Mouse (Mus musculus): ENCODE results near the gene Lipc. TPM values are rescaled to one million over a fixed set of nuclear protein-coding genes. Genes with fewer than 3 reads are reported as not detected.

Gene Lipc
- total and polyA plus RNA-seq, 2 experiments from 2014 or later: not detected

GRCm38 (mm10) chr9:70962781-70963455, 10.9 kb upstream of the Lipc start:
- 78% methylated on average over 2 of the region's 2 CpGs for WGBS
- no peak for DNase-seq (ENCODE audit: low spot score)
- peak overlapping the region; percentile 55; the same call in 1 of the 2 replicates for H3K27ac ChIP-seq (ENCODE audit: low read depth, low read length)
- no peaks in the 10 kb centered on the region for H3K36me3 ChIP-seq (ENCODE audit: insufficient read depth, low read length)
- no peak overlapping the region for H3K4me3 ChIP-seq (ENCODE audit: low read depth, low read length)
- no peaks in the 10 kb centered on the region for H3K27me3 ChIP-seq (ENCODE audit: insufficient read depth, low read length)
- peak; percentile 31; the same call in 1 of the 2 replicates for TF ChIP-seq CTCF (IDR thresholded peaks at IDR 0.05)
- ATAC-seq (ENCODE audit: low FRiP score): no peak
- no peak overlapping the region for H3K4me2 ChIP-seq (ENCODE audit: low read depth, low read length, poor library complexity, severe bottlenecking)
- no peak overlapping the region; the same call in 1 of the 2 replicates for H3K9ac ChIP-seq (replicated peaks; ENCODE audit: low read length, poor library complexity, severe bottlenecking)
- no peaks in the 10 kb centered on the region for H3K4me1 ChIP-seq (ENCODE audit: insufficient read depth, low read length)
- H3K9me3 ChIP-seq (ENCODE audit: low read length): no peaks in the 10 kb centered on the region

- Histone ChIP-seq H3K4me1 (ENCODE audit: insufficient read depth, low read length) (no peaks in the 10 kb centered on the region), H3K9me3 (ENCODE audit: low read length) (no peaks in the 10 kb centered on the region), H3K27me3 (ENCODE audit: insufficient read depth, low read length) (no peaks in the 10 kb centered on the region), H3K27ac (ENCODE audit: low read depth, low read length) (no peak overlapping the region), H3K4me3 (ENCODE audit: low read depth, low read length) (no peak overlapping the region), H3K9ac (replicated peaks; ENCODE audit: low read length, poor library complexity, severe bottlenecking) (no peak overlapping the region), H3K36me3 (ENCODE audit: insufficient read depth, low read length) (no peaks in the 10 kb centered on the region), H3K4me2 (ENCODE audit: low read depth, low read length, poor library complexity, severe bottlenecking) (no peak overlapping the region)
- no peak for TF ChIP-seq CTCF (IDR thresholded peaks at IDR 0.05)
- ATAC-seq (ENCODE audit: low FRiP score) (no peak), DNase-seq (ENCODE audit: low spot score) (no peak)
- 89% methylated on average over 5 of the region's 5 CpGs for WGBS
These were observed 8.3 kb upstream of the Lipc start for GRCm38 (mm10) chr9:70960301-70960700.

GRCm38 (mm10) chr9:70959866-70960265, 7.8 kb upstream of the Lipc start:
- TF ChIP-seq CTCF (IDR thresholded peaks at IDR 0.05): no peak
- 83% methylated on average over 5 of the region's 5 CpGs for WGBS
- no peaks in the 10 kb centered on the region for H3K27me3 ChIP-seq (ENCODE audit: insufficient read depth, low read length)
- H3K4me2 ChIP-seq (ENCODE audit: low read depth, low read length, poor library complexity, severe bottlenecking): no peak overlapping the region
- no peaks in the 10 kb centered on the region for H3K36me3 ChIP-seq (ENCODE audit: insufficient read depth, low read length)
- H3K9me3 ChIP-seq (ENCODE audit: low read length): no peaks in the 10 kb centered on the region
- no peak overlapping the region for H3K4me3 ChIP-seq (ENCODE audit: low read depth, low read length)
- DNase-seq (ENCODE audit: low spot score): peak; percentile 80
- H3K9ac ChIP-seq (replicated peaks; ENCODE audit: low read length, poor library complexity, severe bottlenecking): no peak overlapping the region
- H3K27ac ChIP-seq (ENCODE audit: low read depth, low read length): no peak overlapping the region
- ATAC-seq (ENCODE audit: low FRiP score): no peak
- no peaks in the 10 kb centered on the region for H3K4me1 ChIP-seq (ENCODE audit: insufficient read depth, low read length)

- WGBS: 88% methylated on average over 3 of the region's 3 CpGs
- H3K4me1 ChIP-seq (ENCODE audit: insufficient read depth, low read length): no peaks in the 10 kb centered on the region
- no peak overlapping the region for H3K27ac ChIP-seq (ENCODE audit: low read depth, low read length)
- DNase-seq (ENCODE audit: low spot score) (no peak), ATAC-seq (ENCODE audit: low FRiP score) (no peak)
- H3K4me3 ChIP-seq (ENCODE audit: low read depth, low read length): no peak overlapping the region
- H3K4me2 ChIP-seq (ENCODE audit: low read depth, low read length, poor library complexity, severe bottlenecking): no peak overlapping the region
- no peaks in the 10 kb centered on the region for H3K27me3 ChIP-seq (ENCODE audit: insufficient read depth, low read length)
- TF ChIP-seq CTCF (IDR thresholded peaks at IDR 0.05): no peak
- H3K36me3 ChIP-seq (ENCODE audit: insufficient read depth, low read length): no peaks in the 10 kb centered on the region
- H3K9me3 ChIP-seq (ENCODE audit: low read length): no peaks in the 10 kb centered on the region
- no peak overlapping the region for H3K9ac ChIP-seq (replicated peaks; ENCODE audit: low read length, poor library complexity, severe bottlenecking)
These were observed 7.4 kb upstream of the Lipc start for GRCm38 (mm10) chr9:70959447-70959846.

- no peak for ATAC-seq (ENCODE audit: low FRiP score)
- 70% methylated on average over 5 of the region's 5 CpGs for WGBS
- no peak for TF ChIP-seq CTCF (IDR thresholded peaks at IDR 0.05)
These were observed 6.4 kb upstream of the Lipc start for GRCm38 (mm10) chr9:70958381-70958780.

GRCm38 (mm10) chr9:70957717-70958116, 5.7 kb upstream of the Lipc start:
- WGBS: 66% methylated on average over 3 of the region's 3 CpGs
- Histone ChIP-seq H3K9me3 (ENCODE audit: low read length) (no peaks in the 10 kb centered on the region), H3K27me3 (ENCODE audit: insufficient read depth, low read length) (no peaks in the 10 kb centered on the region), H3K27ac (ENCODE audit: low read depth, low read length) (no peak overlapping the region), H3K9ac (replicated peaks; ENCODE audit: low read length, poor library complexity, severe bottlenecking) (no peak overlapping the region), H3K4me2 (ENCODE audit: low read depth, low read length, poor library complexity, severe bottlenecking) (no peak overlapping the region), H3K36me3 (ENCODE audit: insufficient read depth, low read length) (no peaks in the 10 kb centered on the region), H3K4me3 (ENCODE audit: low read depth, low read length) (no peak overlapping the region), H3K4me1 (ENCODE audit: insufficient read depth, low read length) (no peaks in the 10 kb centered on the region; the same call in 1 of the 2 replicates)
- no peak for TF ChIP-seq CTCF (IDR thresholded peaks at IDR 0.05)
- ATAC-seq (ENCODE audit: low FRiP score): no peak
- no peak for DNase-seq (ENCODE audit: low spot score)

More at GRCm38 (mm10) chr9:70958381-70958780, 6.4 kb upstream of the Lipc start:
- no peaks in the 10 kb centered on the region for H3K36me3 ChIP-seq (ENCODE audit: insufficient read depth, low read length)
- DNase-seq (ENCODE audit: low spot score): no peak
- no peak overlapping the region for H3K9ac ChIP-seq (replicated peaks; ENCODE audit: low read length, poor library complexity, severe bottlenecking)
- H3K9me3 ChIP-seq (ENCODE audit: low read length): no peaks in the 10 kb centered on the region
- H3K4me3 ChIP-seq (ENCODE audit: low read depth, low read length): no peak overlapping the region
- no peak overlapping the region for H3K4me2 ChIP-seq (ENCODE audit: low read depth, low read length, poor library complexity, severe bottlenecking)
- H3K27me3 ChIP-seq (ENCODE audit: insufficient read depth, low read length): no peaks in the 10 kb centered on the region
- no peak overlapping the region for H3K27ac ChIP-seq (ENCODE audit: low read depth, low read length)
- no peaks in the 10 kb centered on the region; the same call in 1 of the 2 replicates for H3K4me1 ChIP-seq (ENCODE audit: insufficient read depth, low read length)
